Mouse (Mus musculus) left cerebral cortex, adult 2 months (tissue): Measurements from ENCODE around the gene Utp18. TPM values are rescaled to one million over a fixed set of nuclear protein-coding genes. Genes with fewer than 3 reads are reported as not detected.
A peak's percentile ranks its signal among the peaks of the same experiment; 100 is the strongest.

ENCODE experiments used
- DNase-seq, 2 experiments: peaks; one replicate each; pipeline ENCODE4 v3.0.0; 2021 to 2022; ENCODE audit warnings: low spot score in 2 of 2, mixed read lengths in 1 of 2; ENCODE audit errors: extremely low spot score in 1 of 2
- H3K27ac ChIP-seq: fragments of 200-600 bp; 2 replicates; pipeline ENCODE4 v1.8.1; 2022
- H3K4me3 ChIP-seq: fragments of 200-600 bp; 2 replicates; pipeline ENCODE4 v1.8.1; 2022
- CTCF ChIP-seq: fragments of 200-600 bp; IDR thresholded peaks from 2 replicates; pipeline ENCODE4 v1.8.1; 2022; ENCODE audit warnings: antibody characterized with exemption, mild to moderate bottlenecking, moderate library complexity
- intact Hi-C: fragments of 180-260 bp; cut with DNase I; formaldehyde crosslinking; loops from one replicate; pipeline ENCODE4 v1.15.1; 2025
- total RNA-seq, 2 experiments: library from RNA; stranded (reverse); gene quantifications; 2 replicates each; pipeline ENCODE4 v1.2.3; 2021

The Utp18 gene
- total RNA-seq, 2 experiments from 2014 or later = 23.7 to 24.8 TPM

GRCm38 (mm10) chr11:93822261-93822660 is 63.3 kb downstream of the Utp18 start:
- DNase-seq = no peak
- intact Hi-C loops = no loop called here
- Histone ChIP-seq H3K4me3 (no peak overlapping the region), H3K27ac (no peak overlapping the region)
- no peak for TF ChIP-seq CTCF

- intact Hi-C loops = no loop called here
- Histone ChIP-seq H3K4me3 (no peak overlapping the region), H3K27ac (no peak overlapping the region)
- DNase-seq = no peak
- TF ChIP-seq CTCF = no peak
These were observed 64.0 kb downstream of the Utp18 start for GRCm38 (mm10) chr11:93821533-93821932.

GRCm38 (mm10) chr11:93817966-93818738 is 67.4 kb downstream of the Utp18 start:
- intact Hi-C loops = no loop called here
- no peak for DNase-seq
- H3K27ac ChIP-seq = no peak overlapping the region
- no peak overlapping the region for H3K4me3 ChIP-seq
- TF ChIP-seq CTCF = no peak

- H3K27ac ChIP-seq = no peak overlapping the region
- no peak for DNase-seq
- no peak for TF ChIP-seq CTCF
- H3K4me3 ChIP-seq = no peak overlapping the region
- intact Hi-C loops = loop anchor here (1.0 to 5.0 kb wide), 6 partner anchors 50 to 711 kb away; no protein-coding TSS in a partner anchor
These were observed 72.6 kb downstream of the Utp18 start for GRCm38 (mm10) chr11:93812955-93813354.

GRCm38 (mm10) chr11:93812125-93812868 is 73.3 kb downstream of the Utp18 start:
- peak; percentile 72 to 73 for DNase-seq
- TF ChIP-seq CTCF = peak; percentile 83
- Histone ChIP-seq H3K4me3 (no peak overlapping the region), H3K27ac (no peak overlapping the region)
- intact Hi-C loops = loop anchor here (1.0 to 5.0 kb wide), 6 partner anchors 49 to 710 kb away; no protein-coding TSS in a partner anchor

Other genes starting within 250 kb of the Utp18 start
- 10 to 100 TPM; 33.8 to 39.4 TPM for gene Mbtd1, start 86 bp upstream of the Utp18 start, total RNA-seq
- 10 to 100 TPM; 72.6 to 83.4 TPM for gene Nme2, start 70.5 kb upstream of the Utp18 start, total RNA-seq
- 10 to 100 TPM; 85.3 to 97.9 TPM for gene Gm20390, start 82.5 kb upstream of the Utp18 start, total RNA-seq
- 100 to 1,000 TPM; 104 to 111 TPM for gene Nme1, start 82.8 kb upstream of the Utp18 start, total RNA-seq
- gene Spag9, start 110.3 kb upstream of the Utp18 start, total RNA-seq = 100 to 1,000 TPM; 289 to 291 TPM